Mouse (Mus musculus) cerebellum, adult 2 months (tissue): ENCODE data around the gene Art4. TPM values are rescaled to one million over a fixed set of nuclear protein-coding genes. Genes with fewer than 3 reads are reported as not detected.

Experiments used
- DNase-seq, 2 experiments: peaks; one replicate each; pipeline ENCODE4 v3.0.0; 2021
- H3K27ac ChIP-seq: fragments of 200-500 bp; 2 replicates; pipeline ENCODE4 v1.5.1; 2012; ENCODE audit warnings: low read length, control low read depth, inconsistent platforms; ENCODE audit not compliant: insufficient read depth
- H3K27me3 ChIP-seq: fragments of 200-500 bp; 2 replicates; pipeline ENCODE4 v1.6.1; 2012; ENCODE audit warnings: inconsistent platforms, mild to moderate bottlenecking, low read length, moderate library complexity; ENCODE audit not compliant: control insufficient read depth, insufficient read depth
- H3K4me1 ChIP-seq: fragments of 200-500 bp; 2 replicates; pipeline ENCODE4 v1.6.1; 2011; ENCODE audit warnings: low read length; ENCODE audit not compliant: control insufficient read depth, insufficient read depth
- H3K4me3 ChIP-seq: fragments of 200-500 bp; replicated peaks from 2 replicates; pipeline ENCODE3; 2011; ENCODE audit warnings: mild to moderate bottlenecking, low read depth, low read length, control low read depth; ENCODE audit not compliant: insufficient read depth
- CTCF ChIP-seq: fragments of 200-500 bp; IDR thresholded peaks from 2 replicates; pipeline ENCODE4 v1.5.1; 2011; ENCODE audit warnings: low read depth, mild to moderate bottlenecking, control low read depth, low read length, moderate library complexity, borderline replicate concordance; ENCODE audit not compliant: insufficient read depth
- POLR2A ChIP-seq: fragments of 200-500 bp; IDR thresholded peaks from 2 replicates; pipeline ENCODE4 v1.6.1; 2011; ENCODE audit warnings: low read length, control low read depth, borderline replicate concordance; ENCODE audit not compliant: insufficient read depth
- WGBS: fragments of 180-500 bp; shearing (Covaris S2); methylation state at CpG from one replicate; pipeline ENCODE4 v1.1.7; 2018; 5-methylcytosine and 5-hydroxymethylcytosine counted together
- polyA plus RNA-seq: library from polyadenylated mRNA; depleted of rRNA; stranded (reverse); fragments of >200 nt; gene quantifications from 2 replicates; pipeline ENCODE4 v1.2.3, GENCODE M21; 2012

The Art4 gene
- polyA plus RNA-seq, 1 experiment: 0.29 TPM

- no peak overlapping the region for H3K4me3 ChIP-seq
- WGBS: 81% methylated on average over 6 of the region's 6 CpGs
- no peaks in the 10 kb centered on the region for H3K4me1 ChIP-seq
- TF ChIP-seq CTCF: no peak
- no peak for TF ChIP-seq POLR2A
- H3K27me3 ChIP-seq: no peaks in the 10 kb centered on the region
- no peak overlapping the region for H3K27ac ChIP-seq
- no peak for DNase-seq
These were observed 26.4 kb upstream of the Art4 start for GRCm38 (mm10) chr6:136883961-136884360.

DNA sequence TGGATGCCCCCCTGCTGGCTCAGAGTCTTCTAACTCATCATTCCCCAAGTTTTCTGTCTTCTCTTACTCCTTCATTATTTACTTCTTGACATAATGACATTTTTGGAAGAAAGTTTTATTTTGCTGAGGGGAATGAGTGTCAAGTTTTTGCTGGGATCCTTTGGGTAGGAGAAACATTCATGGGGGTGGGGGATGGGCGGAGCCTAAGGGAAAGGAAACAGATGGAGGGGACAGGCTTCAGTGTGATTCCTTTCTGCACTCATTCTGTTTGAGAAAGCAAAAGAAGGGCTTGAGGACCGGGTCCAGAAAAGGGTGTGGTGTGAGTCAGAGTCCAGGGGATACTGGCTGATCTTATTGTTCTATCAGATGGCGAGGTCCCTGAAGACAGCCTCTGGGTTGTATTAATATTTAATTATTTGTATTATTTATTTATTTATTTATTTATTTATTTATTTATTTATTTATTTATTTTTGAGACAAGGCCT, 25.9 kb upstream of the Art4 start:
- no peak overlapping the region for H3K27ac ChIP-seq
- no peaks in the 10 kb centered on the region for H3K4me1 ChIP-seq
- no peak for TF ChIP-seq POLR2A
- no peak for TF ChIP-seq CTCF
- H3K27me3 ChIP-seq: no peaks in the 10 kb centered on the region
- H3K4me3 ChIP-seq: no peak overlapping the region
- DNase-seq: no peak
- 84% methylated on average over 3 of the region's 3 CpGs for WGBS

DNA sequence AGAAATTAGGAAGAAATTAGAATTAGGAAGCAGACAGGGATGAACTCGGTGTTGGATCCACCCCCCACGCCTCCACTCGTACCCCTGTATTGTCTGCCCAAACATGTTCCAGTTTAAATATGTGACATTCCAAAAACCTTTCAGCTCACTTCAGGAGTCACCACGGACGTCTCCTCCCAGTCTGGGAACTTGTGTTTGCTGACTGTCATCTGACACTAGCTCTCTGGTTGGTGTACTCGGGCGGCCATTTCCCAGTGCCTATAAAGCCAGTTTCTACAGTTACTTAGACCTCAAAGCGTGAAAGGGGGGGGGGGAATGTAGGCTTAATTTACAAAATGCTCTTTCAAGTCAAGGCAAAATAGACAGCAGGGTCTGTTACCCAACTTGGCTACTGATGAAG, 24.1 kb upstream of the Art4 start:
- no peaks in the 10 kb centered on the region for H3K27me3 ChIP-seq
- no peaks in the 10 kb centered on the region for H3K4me1 ChIP-seq
- no peak overlapping the region for H3K4me3 ChIP-seq
- TF ChIP-seq POLR2A (no peak), CTCF (no peak)
- H3K27ac ChIP-seq: no peak overlapping the region
- 75% methylated on average over 8 of the region's 8 CpGs for WGBS
- no peak for DNase-seq

DNA sequence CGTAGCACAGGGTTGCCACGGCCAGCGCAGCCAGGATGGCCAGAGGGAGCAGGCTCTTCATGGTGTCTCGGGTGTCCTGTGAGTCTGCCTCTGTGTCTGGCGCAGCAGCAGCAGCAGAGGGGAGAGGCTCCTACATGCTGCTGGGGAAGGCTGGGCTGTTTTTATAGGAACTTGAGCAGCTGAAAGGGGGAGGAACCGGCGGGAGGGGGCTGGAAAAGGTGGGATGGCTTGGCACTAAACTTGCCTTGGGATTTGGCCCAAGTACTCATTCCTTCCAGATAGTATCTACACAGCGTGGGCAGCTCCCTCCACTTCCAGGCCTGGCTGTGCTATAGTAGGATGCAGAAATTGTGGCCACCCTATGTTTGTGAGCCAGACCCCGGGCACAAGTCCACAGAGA, 18.1 kb upstream of the Art4 start, which contains the start of gene Mgp:
Gene Mgp (minus strand): TSS at position 154 of the 400 bp plus-strand sequence.
- WGBS: 23% methylated on average over 9 of the region's 9 CpGs
- H3K4me1 ChIP-seq: no peaks in the 10 kb centered on the region
- H3K4me3 ChIP-seq: no peak within 1 kb of the TSS
- DNase-seq: no peak
- no peak within 1 kb of the TSS for H3K27ac ChIP-seq
- no peak for TF ChIP-seq CTCF
- TF ChIP-seq POLR2A: no peak
- no peaks in the 10 kb centered on the region for H3K27me3 ChIP-seq

DNA sequence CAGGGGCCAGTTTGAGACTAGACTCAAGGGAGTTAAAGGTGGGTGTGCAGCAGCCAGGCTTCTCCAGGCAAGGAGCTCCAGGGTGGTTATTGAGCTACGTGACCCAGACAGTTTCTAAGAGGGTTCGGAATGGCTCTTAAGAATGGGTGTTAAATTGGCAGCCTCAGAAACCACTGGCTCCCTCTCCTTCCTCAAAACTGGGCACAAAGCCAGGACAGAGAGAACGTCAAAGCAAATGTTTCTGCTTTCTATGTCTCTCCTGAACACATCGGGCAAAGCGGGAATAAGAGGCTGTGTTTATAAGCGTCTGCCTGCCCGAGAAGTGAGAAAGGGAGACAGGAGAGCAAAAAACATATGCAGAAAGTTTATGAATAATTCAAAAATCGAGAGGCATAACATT, 17.1 kb upstream of the Art4 start:
- no peak for DNase-seq
- no peaks in the 10 kb centered on the region for H3K27me3 ChIP-seq
- WGBS: 15% methylated on average over 8 of the region's 8 CpGs
- no peaks in the 10 kb centered on the region for H3K4me1 ChIP-seq
- H3K27ac ChIP-seq: no peak overlapping the region
- TF ChIP-seq POLR2A (no peak), CTCF (no peak)
- H3K4me3 ChIP-seq: no peak overlapping the region

- WGBS: 79% methylated on average over 5 of the region's 5 CpGs
- no peak overlapping the region for H3K4me3 ChIP-seq
- H3K27ac ChIP-seq: no peak overlapping the region
- H3K27me3 ChIP-seq: no peaks in the 10 kb centered on the region
- no peak for TF ChIP-seq POLR2A
- H3K4me1 ChIP-seq: no peaks in the 10 kb centered on the region
- no peak for DNase-seq
These were observed 11.4 kb upstream of the Art4 start for GRCm38 (mm10) chr6:136868921-136869320.

- no peak overlapping the region for H3K27ac ChIP-seq
- TF ChIP-seq CTCF (no peak), POLR2A (no peak)
- no peak overlapping the region for H3K4me3 ChIP-seq
- no peaks in the 10 kb centered on the region for H3K4me1 ChIP-seq
- no peaks in the 10 kb centered on the region for H3K27me3 ChIP-seq
- WGBS: 89% methylated on average over 4 of the region's 4 CpGs
- no peak for DNase-seq
These were observed 8.6 kb upstream of the Art4 start for GRCm38 (mm10) chr6:136866150-136866549.

DNA sequence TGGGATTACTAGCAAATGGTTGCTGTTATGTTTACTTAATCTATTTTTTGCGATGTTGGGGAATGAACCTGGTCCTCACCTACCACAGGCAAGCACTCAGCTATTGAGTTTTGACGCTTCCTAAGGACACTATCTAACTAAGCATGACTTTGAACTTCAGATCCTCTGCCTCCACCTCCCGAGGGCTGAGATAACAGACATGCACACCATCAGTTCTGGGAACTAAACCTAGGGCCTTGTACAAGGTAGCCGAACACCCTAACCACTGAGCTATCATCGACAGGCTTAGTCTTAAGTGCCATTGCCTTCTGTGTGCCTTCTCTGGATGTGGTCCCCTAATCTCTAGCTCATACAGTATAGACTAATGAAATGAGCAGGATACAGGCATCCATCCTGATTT, 7.8 kb upstream of the Art4 start:
- Histone ChIP-seq H3K27me3 (no peaks in the 10 kb centered on the region), H3K4me1 (no peaks in the 10 kb centered on the region), H3K27ac (no peak overlapping the region), H3K4me3 (no peak overlapping the region)
- TF ChIP-seq CTCF (no peak), POLR2A (no peak)
- 93% methylated on average over 5 of the region's 5 CpGs for WGBS
- no peak for DNase-seq

GRCm38 (mm10) chr6:136861020-136861419, 3.5 kb upstream of the Art4 start:
- no peaks in the 10 kb centered on the region for H3K4me1 ChIP-seq
- H3K27ac ChIP-seq: no peak overlapping the region
- peak in 1 of 2 experiments; percentile 17 for DNase-seq
- 36% methylated on average over 9 of the region's 9 CpGs for WGBS
- TF ChIP-seq CTCF (peak; percentile 19; the same call in 1 of the 2 replicates), POLR2A (no peak)
- H3K27me3 ChIP-seq: no peaks in the 10 kb centered on the region
- H3K4me3 ChIP-seq: no peak overlapping the region
